Mouse (Mus musculus): ENCODE measurements around the gene Col24a1.

DNA sequence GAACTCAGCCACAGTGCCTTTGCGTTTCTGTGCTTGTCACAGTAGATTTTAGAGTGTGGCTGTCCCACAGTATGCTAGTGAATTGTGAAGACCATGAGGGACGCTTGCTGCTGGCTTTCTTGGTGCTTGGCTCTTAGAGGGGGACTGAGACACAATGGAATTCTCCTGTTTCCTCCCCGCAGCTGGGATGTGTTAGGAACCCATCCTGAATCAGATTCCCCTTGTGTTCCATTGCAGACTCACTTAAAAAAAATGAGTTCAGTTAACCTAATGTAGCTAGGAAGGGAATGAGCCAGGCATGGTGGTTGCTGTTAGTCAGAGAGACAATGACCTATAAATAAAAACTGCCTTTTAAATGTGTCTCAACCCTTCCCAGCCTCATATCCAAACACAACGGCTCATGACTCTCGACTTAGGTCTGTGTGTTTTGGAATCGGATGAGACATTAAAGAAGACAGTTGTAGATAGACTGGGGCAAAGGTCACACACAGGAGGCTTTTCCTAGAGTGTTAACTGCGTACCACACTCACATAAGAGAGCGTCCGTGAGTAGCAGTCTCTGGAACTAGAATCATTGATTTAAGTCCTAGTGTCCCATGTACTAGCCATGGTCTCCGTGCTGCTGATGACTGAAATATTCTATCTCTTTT is 47.7 kb downstream of the Col24a1 start:
- TF ChIP-seq CTCF (IDR thresholded peaks at IDR 0.05; ENCODE audit: borderline replicate concordance, insufficient read depth, low read length) (no peak), POLR2A (IDR thresholded peaks at IDR 0.05; ENCODE audit: low read depth, low read length) (no peak)
